Mouse (Mus musculus) heart, adult 2 months (tissue): ENCODE data around the gene Sptssa. TPM values are rescaled to one million over a fixed set of nuclear protein-coding genes. Genes with fewer than 3 reads are reported as not detected.

Experiments
- DNase-seq, 2 experiments: peaks; one replicate each; pipeline ENCODE4 v3.0.0; 2021
- H3K27ac ChIP-seq: fragments of 200-600 bp; 2 replicates; pipeline ENCODE4 v1.8.1; 2022
- H3K27me3 ChIP-seq: fragments of 200-500 bp; 2 replicates; pipeline ENCODE4 v1.6.1; 2012; ENCODE audit warnings: mild to moderate bottlenecking, low read length, inconsistent platforms, mixed read lengths; ENCODE audit not compliant: control insufficient read depth, insufficient read depth
- H3K36me3 ChIP-seq: fragments of 200-500 bp; 2 replicates; pipeline ENCODE4 v1.6.1; 2012; ENCODE audit warnings: low read length, inconsistent platforms; ENCODE audit not compliant: control insufficient read depth, insufficient read depth
- H3K4me1 ChIP-seq: fragments of 200-500 bp; 2 replicates; pipeline ENCODE4 v1.6.1; 2011; ENCODE audit warnings: low read length; ENCODE audit not compliant: control insufficient read depth, insufficient read depth
- H3K4me3 ChIP-seq: fragments of 200-600 bp; 2 replicates; pipeline ENCODE4 v1.8.1; 2022
- H3K79me2 ChIP-seq: fragments of 200-500 bp; replicated peaks from 2 replicates; pipeline ENCODE4 v1.6.1; 2012; ENCODE audit warnings: mild to moderate bottlenecking, inconsistent platforms, low read length, moderate library complexity, mixed read lengths; ENCODE audit not compliant: control insufficient read depth, insufficient read depth
- H3K9ac ChIP-seq: fragments of 200-500 bp; 2 replicates; pipeline ENCODE4 v1.6.1; 2012; ENCODE audit warnings: low read depth, mild to moderate bottlenecking, control low read depth, inconsistent platforms, low read length, mixed read lengths
- CTCF ChIP-seq: fragments of 200-600 bp; IDR thresholded peaks from 2 replicates; pipeline ENCODE4 v1.8.1; 2022; ENCODE audit warnings: antibody characterized with exemption, mild to moderate bottlenecking, moderate library complexity
- EP300 ChIP-seq: fragments of 200-500 bp; IDR thresholded peaks from 2 replicates; pipeline ENCODE4 v1.6.1; 2011; ENCODE audit warnings: low read depth, low read length, control low read depth; ENCODE audit not compliant: insufficient read depth
- POLR2A ChIP-seq: fragments of 200-500 bp; IDR thresholded peaks from 2 replicates; pipeline ENCODE4 v1.6.1; 2011; ENCODE audit warnings: mild to moderate bottlenecking, low read depth, low read length, control low read depth; ENCODE audit not compliant: insufficient read depth
- WGBS: fragments of 180-500 bp; shearing (Covaris S2); methylation state at CpG from one replicate; pipeline ENCODE4 v1.1.7; 2018; 5-methylcytosine and 5-hydroxymethylcytosine counted together
- intact Hi-C: fragments of 180-260 bp; cut with DNase I; formaldehyde crosslinking; loops from one replicate; pipeline ENCODE4 v1.15.1; 2025
- microRNA-seq, 2 experiments: library from miRNA; unstranded; fragments of <30 nt; microRNA quantifications; one replicate each; pipeline ENCODE4 v1.2.0; 2021
- polyA plus RNA-seq: library from polyadenylated mRNA; depleted of rRNA; stranded (reverse); fragments of >200 nt; gene quantifications from 2 replicates; pipeline ENCODE4 v1.2.3, GENCODE M21; 2012; rRNA removed
- total RNA-seq, 2 experiments: library from RNA; stranded (reverse); gene quantifications; 2 replicates each; pipeline ENCODE4 v1.2.3; 2021

Gene Sptssa
- total and polyA plus RNA-seq, 3 experiments, result 28.4 to 37.6 (median 33.3) TPM

- no peak for DNase-seq
- 55% methylated on average over 6 of the region's 6 CpGs for WGBS
- no peaks in the 10 kb centered on the region for H3K79me2 ChIP-seq
- no peak overlapping the region for H3K4me3 ChIP-seq
- TF ChIP-seq EP300, result no peak
- no peak for TF ChIP-seq POLR2A
- no peak for TF ChIP-seq CTCF
- H3K27ac ChIP-seq, result no peak overlapping the region
- H3K9ac ChIP-seq, result no peak overlapping the region
- no peaks in the 10 kb centered on the region for H3K36me3 ChIP-seq
- no peaks in the 10 kb centered on the region for H3K4me1 ChIP-seq
- intact Hi-C loops, result no loop called here
- no peaks in the 10 kb centered on the region for H3K27me3 ChIP-seq
These were observed 47.4 kb downstream of the Sptssa start for GRCm38 (mm10) chr12:54608988-54609387.

GRCm38 (mm10) chr12:54605203-54605602, 51.2 kb downstream of the Sptssa start:
- WGBS, result 50% methylated on average over 3 of the region's 3 CpGs
- intact Hi-C loops, result no loop called here

GRCm38 (mm10) chr12:54603542-54604167, 52.7 kb downstream of the Sptssa start:
- Histone ChIP-seq H3K4me1 (no peaks in the 10 kb centered on the region), H3K27me3 (no peaks in the 10 kb centered on the region), H3K27ac (no peak overlapping the region), H3K4me3 (no peak overlapping the region), H3K9ac (no peak overlapping the region), H3K79me2 (no peaks in the 10 kb centered on the region), H3K36me3 (no peaks in the 10 kb centered on the region)
- 53% methylated on average over 9 of the region's 9 CpGs for WGBS
- intact Hi-C loops, result no loop called here
- no peak for TF ChIP-seq EP300
- no peak for TF ChIP-seq POLR2A
- TF ChIP-seq CTCF, result no peak
- no peak for DNase-seq

More at GRCm38 (mm10) chr12:54605203-54605602, 51.2 kb downstream of the Sptssa start:
- no peak overlapping the region for H3K9ac ChIP-seq
- no peaks in the 10 kb centered on the region for H3K27me3 ChIP-seq
- no peak overlapping the region for H3K27ac ChIP-seq
- TF ChIP-seq POLR2A (no peak), CTCF (no peak), EP300 (no peak)
- no peak overlapping the region for H3K4me3 ChIP-seq
- no peaks in the 10 kb centered on the region for H3K4me1 ChIP-seq
- no peaks in the 10 kb centered on the region for H3K79me2 ChIP-seq
- no peak for DNase-seq
- no peaks in the 10 kb centered on the region for H3K36me3 ChIP-seq

GRCm38 (mm10) chr12:54600482-54600881, 55.9 kb downstream of the Sptssa start:
- WGBS, result 75% methylated on average over 4 of the region's 4 CpGs
- intact Hi-C loops, result no loop called here

GRCm38 (mm10) chr12:54598358-54598757, 58.0 kb downstream of the Sptssa start:
- no peak overlapping the region for H3K4me3 ChIP-seq
- WGBS, result 93% methylated on average over 3 of the region's 3 CpGs
- H3K27ac ChIP-seq, result no peak overlapping the region
- H3K79me2 ChIP-seq, result no peaks in the 10 kb centered on the region
- no peak for TF ChIP-seq CTCF
- no peak for TF ChIP-seq POLR2A
- no peak for TF ChIP-seq EP300
- H3K36me3 ChIP-seq, result no peaks in the 10 kb centered on the region
- intact Hi-C loops, result no loop called here
- H3K4me1 ChIP-seq, result no peaks in the 10 kb centered on the region
- H3K27me3 ChIP-seq, result no peaks in the 10 kb centered on the region
- no peak overlapping the region for H3K9ac ChIP-seq
- DNase-seq, result no peak

More at GRCm38 (mm10) chr12:54600482-54600881, 55.9 kb downstream of the Sptssa start:
- TF ChIP-seq POLR2A (no peak), EP300 (no peak), CTCF (no peak)
- H3K9ac ChIP-seq, result no peak overlapping the region
- no peaks in the 10 kb centered on the region for H3K27me3 ChIP-seq
- H3K4me1 ChIP-seq, result no peaks in the 10 kb centered on the region
- no peak overlapping the region for H3K27ac ChIP-seq
- no peaks in the 10 kb centered on the region for H3K79me2 ChIP-seq
- no peak overlapping the region for H3K4me3 ChIP-seq
- H3K36me3 ChIP-seq, result no peaks in the 10 kb centered on the region
- DNase-seq, result no peak

GRCm38 (mm10) chr12:54596715-54597114, 59.7 kb downstream of the Sptssa start:
- WGBS, result 81% methylated on average over 4 of the region's 4 CpGs
- no peak overlapping the region for H3K4me3 ChIP-seq
- H3K27me3 ChIP-seq, result no peaks in the 10 kb centered on the region
- DNase-seq, result no peak
- intact Hi-C loops, result no loop called here
- H3K27ac ChIP-seq, result no peak overlapping the region
- TF ChIP-seq EP300 (no peak), POLR2A (no peak), CTCF (no peak)
- no peaks in the 10 kb centered on the region for H3K36me3 ChIP-seq
- no peaks in the 10 kb centered on the region for H3K4me1 ChIP-seq
- H3K9ac ChIP-seq, result no peak overlapping the region
- H3K79me2 ChIP-seq, result no peaks in the 10 kb centered on the region

Small RNA genes within 50 kb of the gene (microRNA-seq; reads per million reads assigned to microRNA genes)
- 0 reads per million in 2 experiments for gene Mir1892

Other genes with a start within 250 kb of the Sptssa start
- gene Eapp, start 39.3 kb upstream of the Sptssa start, total RNA-seq, result 10 to 100 TPM; 27.4 to 27.9 TPM
- gene Eapp, start 39.3 kb upstream of the Sptssa start, polyA plus RNA-seq, result 7.9 and 10.7 TPM in 2 replicates
- gene Snx6, start 139.1 kb upstream of the Sptssa start, total RNA-seq, result 10 to 100 TPM; 26.4 to 27.8 TPM
- 12.3 and 15.8 TPM in 2 replicates for gene Snx6, start 139.1 kb upstream of the Sptssa start, polyA plus RNA-seq
- gene Cfl2, start 206.3 kb upstream of the Sptssa start, total RNA-seq, result 100 to 1,000 TPM; 333 to 392 TPM
- 156 and 340 TPM in 2 replicates for gene Cfl2, start 206.3 kb upstream of the Sptssa start, polyA plus RNA-seq